Mouse (Mus musculus) activated CD4-positive, CD25-positive, alpha-beta regulatory T cell, adult 9 weeks (primary cell): ENCODE results near the gene Agxt. TPM values are rescaled to one million over a fixed set of nuclear protein-coding genes. Genes with fewer than 3 reads are reported as not detected.

ENCODE experiments used
- polyA plus RNA-seq: library from polyadenylated mRNA; unstranded; fragments of 100-300 nt; shearing (Covaris generic); gene quantifications from one replicate; pipeline ENCODE4 v1.2.1, GENCODE M21; 2017

Agxt gene
- not detected for polyA plus RNA-seq

DNA sequence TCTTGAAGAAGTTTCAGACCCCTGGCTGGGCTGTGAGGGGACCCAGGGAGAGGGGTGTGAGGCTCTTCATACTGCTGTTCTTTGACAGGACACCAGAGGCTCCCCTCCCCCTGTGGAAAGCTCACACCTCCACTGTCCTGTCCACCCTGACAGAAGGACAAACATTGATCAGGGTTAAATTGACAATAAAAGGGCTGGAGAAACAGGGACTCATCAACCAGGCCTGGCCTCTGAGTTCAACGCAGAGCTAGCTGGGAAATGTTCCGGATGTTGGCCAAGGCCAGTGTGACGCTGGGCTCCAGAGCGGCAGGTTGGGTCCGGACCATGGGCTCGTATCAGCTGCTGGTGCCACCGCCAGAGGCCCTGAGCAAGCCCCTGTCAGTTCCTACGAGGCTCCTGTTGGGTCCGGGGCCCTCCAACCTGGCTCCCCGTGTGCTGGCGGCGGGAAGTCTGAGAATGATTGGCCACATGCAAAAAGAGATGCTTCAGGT is at the start of gene Agxt:
Agxt (plus strand) TSS at position 205 of the 491 bp plus-strand sequence.

DNA sequence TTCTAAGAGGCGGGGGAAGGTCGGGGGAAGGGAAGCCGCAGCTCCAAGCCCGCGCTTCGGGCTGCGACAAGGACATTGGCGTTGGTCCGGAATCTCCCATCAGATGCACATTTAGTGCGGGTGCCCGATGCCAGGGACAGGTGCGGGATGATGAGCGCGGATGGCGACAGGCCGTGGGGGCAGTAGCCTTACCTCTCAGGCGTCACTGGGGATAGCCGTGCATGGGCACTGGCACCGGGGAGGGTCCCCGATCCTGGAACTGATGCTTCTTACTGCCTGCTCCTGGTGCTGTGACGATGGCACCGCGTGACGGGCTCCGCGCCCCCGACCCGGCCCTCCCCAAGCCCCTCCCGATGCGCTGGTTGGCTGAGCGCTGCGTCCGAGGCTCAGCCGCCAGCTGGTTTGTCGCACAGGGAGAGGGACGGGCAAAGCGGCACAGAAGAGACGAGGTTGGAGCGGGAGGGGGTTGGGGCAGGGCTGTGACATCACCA is 33.4 kb upstream of the Agxt start, which contains the start of gene Kif1a:
Kif1a (minus strand) TSS at position 381 of the 491 bp plus-strand sequence.

DNA sequence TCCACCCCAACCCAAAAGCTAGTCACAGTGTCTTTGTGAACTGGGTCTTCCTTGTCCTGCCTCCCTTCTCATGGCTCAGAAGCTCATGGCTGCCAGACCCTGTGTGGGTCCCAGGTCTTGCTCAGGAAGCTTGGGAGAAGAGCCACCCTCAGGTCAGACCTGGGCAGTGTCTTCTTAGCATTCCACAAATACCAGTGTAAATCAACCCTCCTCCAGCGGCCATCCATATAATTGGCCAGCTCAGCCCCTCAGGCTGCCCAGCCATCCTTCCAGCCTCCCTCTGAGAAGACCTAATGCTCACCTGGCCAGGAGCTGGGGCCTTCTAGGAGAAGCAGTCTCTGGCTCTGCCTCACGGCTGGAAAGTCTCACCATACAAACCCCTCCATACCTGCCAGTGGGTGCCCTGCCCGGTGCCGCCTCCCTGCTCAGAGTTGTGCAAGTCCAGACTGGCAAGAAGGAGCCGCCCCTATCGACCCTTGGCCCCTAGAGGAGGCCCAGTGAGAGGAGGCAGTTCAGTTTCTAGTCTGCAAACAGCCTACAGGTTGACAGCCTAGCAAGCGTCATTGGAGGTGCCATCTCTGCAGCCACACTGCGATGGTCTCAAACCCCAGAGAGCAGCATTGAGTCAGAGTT is 25.6 kb downstream of the Agxt start, which contains the start of gene 2310007B03Rik:
2310007B03Rik (minus strand) TSS at position 448 of the 633 bp plus-strand sequence.

DNA sequence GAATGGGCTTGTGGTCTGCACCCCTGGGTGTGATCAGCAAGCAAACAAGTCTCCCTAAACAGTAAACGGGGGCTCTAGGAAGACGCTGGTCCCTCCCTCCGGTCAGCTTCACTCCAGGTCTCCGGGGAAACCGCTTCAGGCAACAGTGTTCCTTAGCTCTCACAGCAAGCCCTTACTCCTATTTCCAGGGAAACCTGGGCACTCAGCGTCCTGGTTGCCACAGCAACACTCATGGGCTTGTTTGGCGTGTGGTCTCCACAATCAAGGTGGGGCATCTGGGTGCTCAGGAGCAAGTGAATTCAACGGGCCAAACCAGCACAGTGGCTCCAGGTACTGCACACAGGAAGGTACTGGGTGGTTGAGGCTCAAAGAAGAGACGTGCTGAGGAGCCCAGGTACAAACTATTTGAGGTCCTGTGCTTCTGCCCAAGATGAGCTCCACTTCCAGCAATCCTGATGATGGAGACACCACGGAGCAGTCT is 33.3 kb downstream of the Agxt start, which contains the start of gene Crocc2:
Crocc2 (plus strand) TSS at position 431 of the 481 bp plus-strand sequence.

Other genes with a start within 250 kb of the Agxt start
- 0.66 TPM for gene Ankmy1, start 232.3 kb upstream of the Agxt start, polyA plus RNA-seq
- 4.3 TPM for gene Dusp28, start 228.3 kb upstream of the Agxt start, polyA plus RNA-seq
- 12.8 TPM for gene Rnpepl1, start 224.5 kb upstream of the Agxt start, polyA plus RNA-seq
- gene Capn10, start 200.9 kb upstream of the Agxt start, polyA plus RNA-seq, result 11.7 TPM
- gene Gpr35, start 184.4 kb upstream of the Agxt start, polyA plus RNA-seq, result 0.99 TPM
- gene Aqp12, start 128.9 kb upstream of the Agxt start, polyA plus RNA-seq, result not detected
- not detected for gene Kif1a, start 33.3 kb upstream of the Agxt start, polyA plus RNA-seq
- gene 2310007B03Rik, start 25.7 kb downstream of the Agxt start, polyA plus RNA-seq, result not detected
- gene Crocc2, start 33.5 kb downstream of the Agxt start, polyA plus RNA-seq, result not detected
- gene Sned1, start 100.6 kb downstream of the Agxt start, polyA plus RNA-seq, result 0.23 TPM
- gene Mterf4, start 170.7 kb downstream of the Agxt start, polyA plus RNA-seq, result 25.8 TPM
- gene Ppp1r7, start 207.6 kb downstream of the Agxt start, polyA plus RNA-seq, result 61.3 TPM
- gene Pask, start 208.2 kb downstream of the Agxt start, polyA plus RNA-seq, result 1.6 TPM
- gene Ano7, start 238.7 kb downstream of the Agxt start, polyA plus RNA-seq, result 0.62 TPM